Mouse (Mus musculus): ENCODE data around the gene Olfr539.
"Not testable (repeated sequence)": the region's sequence is repeated elsewhere in the genome, so short reads cannot be mapped to it uniquely, and the experiment has no call there.

The Olfr539 gene

GRCm38 (mm10) chr7:140659630-140660029 is at the start of gene Olfr539:
TSS of gene Olfr539 (plus strand) at chr7:140659930.
- DNase-seq (ENCODE audit: low spot score): no peak

DNA sequence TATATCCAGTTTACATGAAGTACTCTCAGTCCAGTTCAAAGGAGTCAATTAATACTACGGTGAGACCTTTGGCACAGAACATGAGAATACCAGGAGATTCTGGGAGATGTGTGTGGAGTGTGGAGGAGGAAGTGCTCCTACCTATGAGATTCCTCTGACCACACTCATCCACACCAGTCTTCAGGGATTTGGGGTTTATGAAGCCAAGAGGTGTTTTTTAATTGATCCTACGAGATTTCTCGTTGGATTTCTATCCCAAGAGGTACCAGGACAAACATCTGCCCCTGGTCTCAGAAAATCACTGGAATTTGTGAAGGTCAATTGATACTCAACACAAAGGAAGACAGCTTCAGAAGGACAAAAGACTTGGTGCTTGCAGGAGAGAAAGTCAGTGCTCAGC is 31.1 kb upstream of the Olfr539 start, which contains the start of gene Olfr61:
Olfr61 (plus strand) TSS at position 301 of the 400 bp plus-strand sequence.
- DNase-seq (ENCODE audit: low spot score): not testable (repeated sequence)

GRCm38 (mm10) chr7:140630559-140630958 is 29.2 kb upstream of the Olfr539 start:
- peak; percentile 2 for DNase-seq (ENCODE audit: low spot score)

- DNase-seq (ENCODE audit: low spot score): no peak
These were observed 13.6 kb upstream of the Olfr539 start, which contains the start of gene Olfr53 for GRCm38 (mm10) chr7:140646152-140646551. TSS of gene Olfr53 (plus strand) at chr7:140646452.

DNA sequence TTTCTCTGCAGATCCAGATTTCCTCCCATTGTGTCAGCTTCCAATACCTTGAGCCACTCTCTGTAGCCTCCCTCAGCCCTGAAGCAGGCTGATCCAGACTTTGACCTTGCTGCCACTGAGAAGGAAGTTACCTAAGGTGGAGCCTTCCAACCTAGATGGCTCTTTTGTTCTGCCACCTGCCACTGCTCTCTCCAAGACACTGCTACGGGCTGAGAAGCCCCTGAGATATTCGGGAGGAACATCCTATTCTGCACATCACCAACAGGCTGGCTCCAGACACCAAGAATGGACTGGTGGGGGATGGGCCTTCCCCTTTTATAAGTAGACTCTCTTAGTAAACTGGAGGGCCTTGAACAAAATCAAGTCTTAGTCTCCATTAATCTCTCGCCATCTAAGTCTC is 11.0 kb downstream of the Olfr539 start:
- DNase-seq (ENCODE audit: low spot score): not testable (repeated sequence)

GRCm38 (mm10) chr7:140675863-140676262 is 16.1 kb downstream of the Olfr539 start:
- DNase-seq (ENCODE audit: low spot score): no peak

DNA sequence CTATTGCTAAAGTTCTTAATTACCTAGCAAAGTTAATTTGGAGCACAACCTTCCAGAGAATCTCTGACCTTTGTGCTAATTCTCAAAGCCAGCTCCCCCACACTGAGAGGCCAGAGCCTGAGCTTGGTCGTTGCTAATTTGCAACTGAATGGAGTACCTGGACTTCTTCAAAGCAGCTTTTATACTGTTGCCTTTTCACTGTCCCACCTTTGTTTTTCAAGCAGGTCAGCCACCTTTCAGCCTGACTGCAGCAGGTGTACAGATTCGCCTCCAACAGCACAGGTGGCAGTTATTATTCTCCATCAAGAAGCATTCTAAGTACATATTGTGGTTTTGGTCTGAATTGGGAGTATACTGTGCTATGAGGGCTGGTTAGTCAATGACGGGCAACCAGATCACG is 19.9 kb downstream of the Olfr539 start:
- not testable (repeated sequence) for DNase-seq (ENCODE audit: low spot score)

DNA sequence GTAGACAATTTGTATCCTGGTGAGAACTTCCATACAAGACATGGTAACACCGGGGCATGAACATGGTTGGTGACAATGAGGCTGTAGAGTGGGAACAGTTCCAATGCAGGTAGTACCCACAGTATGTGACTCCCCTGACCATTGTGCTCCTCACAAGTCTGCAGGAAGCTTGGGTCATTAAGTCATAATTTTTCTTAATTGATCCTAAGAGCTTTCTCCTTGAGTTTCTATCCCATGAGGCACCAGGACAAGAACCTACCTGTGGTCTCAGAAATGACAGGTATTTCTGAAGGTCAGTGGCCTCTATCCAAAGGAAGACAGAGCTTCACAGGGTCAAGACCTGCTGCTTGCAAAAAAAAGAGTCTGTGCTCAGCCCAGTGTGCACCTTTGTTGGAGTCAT is 21.9 kb downstream of the Olfr539 start, which contains the start of gene Olfr45:
Olfr45 (plus strand) TSS at position 301 of the 400 bp plus-strand sequence.
- DNase-seq (ENCODE audit: low spot score): no peak

DNA sequence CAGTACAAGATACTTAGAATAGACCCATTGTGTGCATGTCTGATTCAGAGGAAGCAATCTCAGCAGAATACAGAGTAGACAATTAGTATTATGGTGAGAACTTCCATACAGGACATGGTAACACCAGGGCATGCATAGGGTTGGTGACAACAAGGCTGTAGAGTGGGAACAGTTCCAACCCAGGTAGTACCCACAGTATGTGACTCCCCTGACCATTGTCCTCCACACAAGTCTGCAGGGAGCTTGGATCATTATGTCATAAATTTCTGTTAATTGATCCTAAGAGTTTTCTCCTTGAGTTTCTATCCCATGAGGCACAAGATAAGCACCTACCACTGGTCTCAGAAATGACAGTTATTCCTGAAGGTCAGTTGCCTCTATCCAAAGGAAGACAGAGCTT is 37.2 kb downstream of the Olfr539 start, which contains the start of gene Olfr541:
Olfr541 (plus strand) TSS at position 301 of the 400 bp plus-strand sequence.
- no peak for DNase-seq (ENCODE audit: low spot score)

- no peak for DNase-seq (ENCODE audit: low spot score)
These were observed 46.6 kb downstream of the Olfr539 start for GRCm38 (mm10) chr7:140706348-140706747.

DNA sequence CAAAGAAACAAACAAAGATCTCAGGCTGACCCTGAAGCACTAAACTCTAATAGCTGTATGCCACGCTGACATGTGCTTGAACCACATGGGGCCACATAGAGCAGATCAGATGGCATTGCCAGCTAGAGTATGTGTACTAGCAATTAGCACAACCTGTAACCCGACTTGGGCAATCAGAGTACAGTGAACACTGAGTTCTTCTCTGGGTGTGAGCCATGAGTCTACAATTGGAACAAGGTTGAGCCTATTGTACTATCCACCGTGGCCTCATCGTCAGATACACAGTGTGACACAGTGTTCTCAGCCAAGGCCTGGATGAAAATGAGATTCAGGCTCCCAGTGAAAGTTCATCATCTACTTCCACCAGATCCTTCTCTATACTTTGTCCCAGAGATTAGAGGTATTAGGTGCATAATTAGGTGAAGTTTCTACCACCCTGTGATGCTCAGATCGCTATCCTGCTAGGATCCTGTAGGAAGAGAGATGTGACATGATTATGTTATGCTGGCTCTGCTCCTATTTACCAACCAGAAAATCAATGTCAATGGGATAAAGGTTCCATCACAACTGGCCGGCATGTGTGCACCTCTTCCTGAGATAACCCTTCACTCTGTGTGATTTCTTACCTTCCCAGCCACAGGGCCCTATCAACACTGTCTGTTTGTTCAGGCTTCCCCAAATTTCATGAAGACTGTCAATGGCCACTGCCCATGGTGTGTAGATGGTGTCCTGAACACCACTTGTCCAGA is 48.0 kb downstream of the Olfr539 start:
- peak; percentile 58 for DNase-seq (ENCODE audit: low spot score)

- peak; percentile 9 for DNase-seq (ENCODE audit: low spot score)
These were observed 57.7 kb downstream of the Olfr539 start for GRCm38 (mm10) chr7:140717155-140718055.

DNA sequence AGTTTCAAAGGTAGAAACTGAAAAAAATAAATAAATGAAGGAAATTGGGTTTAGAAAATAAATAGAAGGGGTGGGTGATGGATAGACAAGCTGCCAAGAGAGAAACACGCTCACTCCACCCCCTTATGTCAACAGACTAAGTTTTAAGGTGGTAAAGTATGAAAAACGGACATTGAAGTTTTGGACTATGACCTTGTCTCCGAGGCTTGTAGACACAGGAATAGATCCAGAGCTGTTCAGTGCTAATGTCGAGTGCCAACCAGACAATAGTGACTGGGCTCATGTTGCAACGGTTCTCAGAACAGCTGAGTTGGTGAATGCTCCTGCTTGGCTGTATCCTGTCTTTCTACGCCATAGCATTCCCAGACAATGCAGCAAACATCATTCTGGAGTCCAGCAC is 61.4 kb downstream of the Olfr539 start:
- peak; percentile 14 for DNase-seq (ENCODE audit: low spot score)

- no peak for DNase-seq (ENCODE audit: low spot score)
These were observed 65.8 kb downstream of the Olfr539 start for GRCm38 (mm10) chr7:140725558-140725957.

Data from adipocyte (in vitro differentiated cells).